Mouse (Mus musculus) retina, adult 2 months (tissue): ENCODE results near the gene Gba.
"Not testable (repeated sequence)": the region's sequence is repeated elsewhere in the genome, so short reads cannot be mapped to it uniquely, and the experiment has no call there.

Experiments
- DNase-seq: peaks from one replicate; pipeline ENCODE4 v3.0.0-alpha.2; 2012; ENCODE audit warnings: low read depth, low spot score

The Gba gene

GRCm38 (mm10) chr3:89214681-89215411 lies 12.1 kb downstream of the Gba start, which contains the start of gene Thbs3:
Gene Thbs3 (plus strand): TSS chr3:89215180.
- DNase-seq: no peak

- DNase-seq: peak; percentile 70
Observed at GRCm38 (mm10) chr3:89215853-89216252, 13.1 kb downstream of the Gba start.

GRCm38 (mm10) chr3:89216407-89216806 lies 13.7 kb downstream of the Gba start:
- DNase-seq: not testable (repeated sequence)

GRCm38 (mm10) chr3:89218271-89218670 lies 15.5 kb downstream of the Gba start:
- no peak for DNase-seq

- no peak for DNase-seq
Observed at GRCm38 (mm10) chr3:89219546-89219945, 16.8 kb downstream of the Gba start.

GRCm38 (mm10) chr3:89221167-89221566 lies 18.4 kb downstream of the Gba start:
- DNase-seq: no peak

GRCm38 (mm10) chr3:89224796-89225195 lies 22.1 kb downstream of the Gba start:
- DNase-seq: no peak

- DNase-seq: no peak
Observed at GRCm38 (mm10) chr3:89225321-89225815, 22.6 kb downstream of the Gba start.

- no peak for DNase-seq
Observed at GRCm38 (mm10) chr3:89225918-89226317, 23.2 kb downstream of the Gba start.

GRCm38 (mm10) chr3:89226361-89226760 lies 23.6 kb downstream of the Gba start:
- no peak for DNase-seq

- DNase-seq: no peak
Observed at GRCm38 (mm10) chr3:89226900-89227299, 24.2 kb downstream of the Gba start, which contains the start of gene Mtx1. Gene Mtx1 (minus strand): TSS chr3:89227088.

GRCm38 (mm10) chr3:89227307-89228179 lies 24.8 kb downstream of the Gba start:
- no peak for DNase-seq

- DNase-seq: peak; percentile 56
Observed at GRCm38 (mm10) chr3:89228180-89228549, 25.4 kb downstream of the Gba start.

GRCm38 (mm10) chr3:89228836-89229235 lies 26.1 kb downstream of the Gba start, which contains the start of gene Muc1:
Gene Muc1 (plus strand): TSS chr3:89229057.
- DNase-seq: no peak

- no peak for DNase-seq
Observed at GRCm38 (mm10) chr3:89229276-89229675, 26.5 kb downstream of the Gba start.

GRCm38 (mm10) chr3:89230561-89230960 lies 27.8 kb downstream of the Gba start:
- DNase-seq: no peak

GRCm38 (mm10) chr3:89231345-89231744 lies 28.6 kb downstream of the Gba start:
- no peak for DNase-seq

GRCm38 (mm10) chr3:89231772-89232275 lies 29.1 kb downstream of the Gba start:
- DNase-seq: no peak

GRCm38 (mm10) chr3:89232614-89233013 lies 29.9 kb downstream of the Gba start:
- DNase-seq: no peak

GRCm38 (mm10) chr3:89233562-89234110 lies 30.9 kb downstream of the Gba start:
- no peak for DNase-seq

- no peak for DNase-seq
Observed at GRCm38 (mm10) chr3:89236516-89236915, 33.8 kb downstream of the Gba start.

GRCm38 (mm10) chr3:89237682-89238081 lies 35.0 kb downstream of the Gba start:
- DNase-seq: no peak
